ENCODE assay signal across 16 mouse cellular contexts in genomic region chr2:169721793-169722326, GRCm38 (mm10).
DNase-seq lines count a peak whose midpoint lies in the region; ATAC-seq and TF ChIP-seq lines count a peak whose summit lies in the region.
"Had no signal": no experiment of that assay in that cellular context is flagged by ENCODE, and none has a peak within 500 bp of the region (broad histone marks: within the 10 kb centered on the region; RNA-seq: fewer than 3 reads in every experiment).

No protein-coding gene starts in this region.

- peak; percentile 59; the same call in 1 of the 2 replicates for ATAC-seq in kidney, embryonic 16.5 days (ENCODE audit: low FRiP score, low TSS enrichment)
- ATAC-seq in hindbrain, embryonic 12.5 days (ENCODE audit: low FRiP score) = peak; percentile 22; the same call in 1 of the 2 replicates
- no peak for ATAC-seq in hindbrain, postnatal 0 days
- ATAC-seq in neural tube, embryonic 13.5 days (ENCODE audit: low read depth) = peak; percentile 38; the same call in 1 of the 2 replicates

- TF ChIP-seq CTCF in hindbrain, postnatal 0 days (IDR thresholded peaks at IDR 0.05; ENCODE audit: low read depth) = no peak

- no peak overlapping the region for H3K9ac ChIP-seq in kidney, embryonic 16.5 days (replicated peaks; ENCODE audit: low read length)
- no peak overlapping the region for H3K9ac ChIP-seq in hindbrain, embryonic 12.5 days
- H3K9ac ChIP-seq in hindbrain, postnatal 0 days (replicated peaks; ENCODE audit: low read length) = no peak overlapping the region
- peak overlapping the region; percentile 47 for H3K9ac ChIP-seq in neural tube, embryonic 13.5 days
- H3K9ac ChIP-seq: limb, embryonic 12.5 days; liver, embryonic 15.5 days; stomach, embryonic 15.5 days had no signal

- H3K27ac ChIP-seq in kidney, embryonic 16.5 days (ENCODE audit: low read length) = peak overlapping the region; percentile 59; the same call in 1 of the 2 replicates
- peak overlapping the region; percentile 35 for H3K27ac ChIP-seq in hindbrain, embryonic 12.5 days
- H3K27ac ChIP-seq in hindbrain, postnatal 0 days = no peak overlapping the region
- H3K27ac ChIP-seq in neural tube, embryonic 13.5 days (replicated peaks) = peak overlapping the region; percentile 78
- no peak overlapping the region; the same call in 1 of the 2 replicates for H3K27ac ChIP-seq in limb, embryonic 10.5 days
- H3K27ac ChIP-seq: limb, embryonic 12.5 days; liver, embryonic 15.5 days had no signal

- no peaks in the 10 kb centered on the region for H3K9me3 ChIP-seq in kidney, embryonic 16.5 days (ENCODE audit: low read length)
- no peaks in the 10 kb centered on the region for H3K9me3 ChIP-seq in hindbrain, embryonic 12.5 days (replicated peaks)
- no peaks in the 10 kb centered on the region for H3K9me3 ChIP-seq in hindbrain, postnatal 0 days (ENCODE audit: low read length)
- no peaks in the 10 kb centered on the region for H3K9me3 ChIP-seq in neural tube, embryonic 13.5 days
- no peaks in the 10 kb centered on the region for H3K9me3 ChIP-seq in limb, embryonic 10.5 days (replicated peaks)
- H3K9me3 ChIP-seq: limb, embryonic 12.5 days; liver, embryonic 15.5 days; stomach, embryonic 15.5 days had no signal

- no peaks in the 10 kb centered on the region for H3K27me3 ChIP-seq in kidney, embryonic 16.5 days (ENCODE audit: insufficient read depth, low read length)
- no peaks in the 10 kb centered on the region for H3K27me3 ChIP-seq in hindbrain, embryonic 12.5 days
- no peaks in the 10 kb centered on the region for H3K27me3 ChIP-seq in hindbrain, postnatal 0 days (ENCODE audit: insufficient read depth, low read length)
- H3K27me3 ChIP-seq in neural tube, embryonic 13.5 days = no peaks in the 10 kb centered on the region
- H3K27me3 ChIP-seq in limb, embryonic 10.5 days (ENCODE audit: low read depth, poor library complexity, severe bottlenecking) = no peaks in the 10 kb centered on the region
- H3K27me3 ChIP-seq: CH12.LX; limb, embryonic 12.5 days; liver, embryonic 15.5 days; stomach, embryonic 15.5 days had no signal

- DNase-seq in kidney, adult 9 months = no peak
- peak; percentile 38 for DNase-seq in hindbrain, postnatal 0 days (ENCODE audit: low spot score)
- DNase-seq in embryo, embryonic 10 days (ENCODE audit: low spot score) = no peak
- DNase-seq in limb, embryonic 10.5 days (ENCODE audit: low spot score) = no peak
- DNase-seq: cerebellum, adult 18-20 months; embryo, embryonic 11 days; heart, adult 18-20 months; heart, postnatal 14 days; thymus, postnatal 25 days had no signal

- H3K4me1 ChIP-seq in kidney, embryonic 16.5 days (ENCODE audit: insufficient read depth, low read length) = peaks cover 51% of the 10 kb centered on the region
- peaks cover 28% of the 10 kb centered on the region for H3K4me1 ChIP-seq in hindbrain, embryonic 12.5 days
- H3K4me1 ChIP-seq in hindbrain, postnatal 0 days (ENCODE audit: insufficient read depth, low read length) = no peaks in the 10 kb centered on the region
- peaks cover 59% of the 10 kb centered on the region for H3K4me1 ChIP-seq in neural tube, embryonic 13.5 days (replicated peaks)
- H3K4me1 ChIP-seq in limb, embryonic 10.5 days = peaks cover 41% of the 10 kb centered on the region
- H3K4me1 ChIP-seq: liver, embryonic 15.5 days had no signal

- 41% methylated on average over 18 of the region's 18 CpGs for WGBS in kidney, embryonic 16.5 days
- WGBS in hindbrain, embryonic 12.5 days = 59% methylated on average over 18 of the region's 18 CpGs
- WGBS in hindbrain, postnatal 0 days = 34% methylated on average over 18 of the region's 18 CpGs
- WGBS in neural tube, embryonic 13.5 days = 39% methylated on average over 18 of the region's 18 CpGs
- 83% methylated on average over 18 of the region's 18 CpGs for WGBS in limb, embryonic 10.5 days

- no peaks in the 10 kb centered on the region for H3K36me3 ChIP-seq in kidney, embryonic 16.5 days (ENCODE audit: insufficient read depth, low read length)
- H3K36me3 ChIP-seq in hindbrain, embryonic 12.5 days = no peaks in the 10 kb centered on the region
- no peaks in the 10 kb centered on the region for H3K36me3 ChIP-seq in hindbrain, postnatal 0 days (ENCODE audit: insufficient read depth, low read length)
- H3K36me3 ChIP-seq in neural tube, embryonic 13.5 days = no peaks in the 10 kb centered on the region
- no peaks in the 10 kb centered on the region for H3K36me3 ChIP-seq in limb, embryonic 10.5 days
- H3K36me3 ChIP-seq: limb, embryonic 12.5 days; liver, embryonic 15.5 days; stomach, embryonic 15.5 days had no signal

- H3K4me3 ChIP-seq in kidney, embryonic 16.5 days (ENCODE audit: low read length) = no peak overlapping the region
- no peak overlapping the region for H3K4me3 ChIP-seq in hindbrain, embryonic 12.5 days
- H3K4me3 ChIP-seq in hindbrain, postnatal 0 days (ENCODE audit: low read length) = no peak overlapping the region
- no peak overlapping the region for H3K4me3 ChIP-seq in neural tube, embryonic 13.5 days
- no peak overlapping the region for H3K4me3 ChIP-seq in limb, embryonic 10.5 days
- H3K4me3 ChIP-seq: limb, embryonic 12.5 days; liver, embryonic 15.5 days; stomach, embryonic 15.5 days had no signal

- 0 out of 2 replicates have a peak overlapping the region, but pooled peaks have one; percentile 20 for H3K4me2 ChIP-seq in kidney, embryonic 16.5 days (replicated peaks; ENCODE audit: low read depth, low read length)
- H3K4me2 ChIP-seq in hindbrain, embryonic 12.5 days (replicated peaks) = peak overlapping the region; percentile 24; the same call in 1 of the 2 replicates
- H3K4me2 ChIP-seq in hindbrain, postnatal 0 days (ENCODE audit: low read depth, low read length) = peak overlapping the region; percentile 21
- H3K4me2 ChIP-seq in neural tube, embryonic 13.5 days = peak overlapping the region; percentile 26
- H3K4me2 ChIP-seq: limb, embryonic 12.5 days; liver, embryonic 15.5 days; stomach, embryonic 15.5 days had no signal

Comparison
In these comparisons a context has a peak if more than half of its experiments do, and no peak if none do; other contexts are left out.
1. H3K27ac ChIP-seq: peak in kidney, embryonic 16.5 days (single experiment), hindbrain, embryonic 12.5 days (single experiment) and neural tube, embryonic 13.5 days (single experiment); none in hindbrain, postnatal 0 days (single experiment) and limb, embryonic 10.5 days (single experiment).
2. Peak in every context shown above with its lines, with median percentiles within 50 percentile points of each other: H3K4me2 ChIP-seq.